Mouse (Mus musculus): ENCODE measurements at regions not wholly inside any gene's neighbourhood (a gene's known extent, or its start where the extent isn't known, plus 50 kb on each side); places are given as distances from the start of the nearest gene placed in this dataset.
"Not testable (repeated sequence)": the region's sequence is repeated elsewhere in the genome, so short reads cannot be mapped to it uniquely, and the experiment has no call there.

- not testable (repeated sequence) for H3K36me3 ChIP-seq (ENCODE audit: control insufficient read depth, insufficient read depth, low read length); H3K4me2 ChIP-seq (ENCODE audit: low read depth, severe bottlenecking); H3K27me3 ChIP-seq (ENCODE audit: control insufficient read depth, insufficient read depth, low read length); H3K4me3 ChIP-seq (ENCODE audit: low read depth, low read length); H3K9ac ChIP-seq (ENCODE audit: low read length); H3K9me3 ChIP-seq (ENCODE audit: control insufficient read depth, low read length); H3K27ac ChIP-seq (replicated peaks; ENCODE audit: low read depth, low read length); ATAC-seq (ENCODE audit: insufficient number of reproducible peaks, low FRiP score, low TSS enrichment, low read depth); DNase-seq (ENCODE audit: low spot score); H3K4me1 ChIP-seq (ENCODE audit: control insufficient read depth, insufficient read depth, low read length)
- 83% methylated on average over 2 of the region's 2 CpGs for WGBS
These were observed 211.4 kb downstream of the Akain1 start for GRCm38 (mm10) chr17:69650496-69650895.

DNA sequence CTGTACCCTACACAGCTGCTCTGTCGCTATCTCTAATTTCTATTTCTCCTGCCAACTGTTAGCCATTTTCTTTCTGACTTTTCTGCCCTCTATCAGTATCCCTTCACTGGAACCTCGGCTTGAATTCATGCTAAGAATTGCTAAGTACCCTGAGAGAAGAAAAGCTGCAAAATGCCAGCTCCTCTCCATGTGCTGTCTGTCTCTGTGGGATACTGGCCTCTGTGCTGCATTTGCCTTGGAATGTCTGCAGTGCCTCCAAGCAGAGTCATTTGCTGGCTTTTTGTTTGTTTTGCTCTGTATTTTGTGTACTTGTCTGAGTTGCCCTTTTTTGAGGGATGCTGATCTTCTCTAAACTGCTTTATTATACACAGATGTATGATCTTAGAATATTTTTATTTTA, 215.5 kb downstream of the Akain1 start:
- no peak overlapping the region for H3K4me3 ChIP-seq (ENCODE audit: low read depth, low read length)
- WGBS = 71% methylated on average over 2 of the region's 2 CpGs

DNA sequence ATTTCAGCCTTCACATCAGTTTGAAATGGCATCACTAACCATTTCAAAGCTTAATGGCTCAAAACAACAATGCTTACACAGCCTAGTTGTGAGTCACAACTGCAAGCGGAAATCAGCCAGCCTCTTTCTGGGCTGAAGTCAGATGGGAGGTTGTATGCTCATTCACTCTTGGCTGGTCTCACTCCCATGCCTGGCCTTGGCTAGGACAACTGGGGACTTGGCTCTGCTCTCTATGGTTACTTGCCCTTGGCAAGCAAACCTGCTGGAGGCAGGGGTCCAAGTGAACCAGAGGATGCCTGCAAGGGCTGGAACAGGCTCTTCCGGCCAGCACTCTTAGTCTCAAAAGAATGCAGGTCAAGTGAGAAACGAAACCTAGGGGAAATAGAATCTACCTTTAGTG, 233.4 kb downstream of the Akain1 start:
- no peak overlapping the region for H3K4me3 ChIP-seq (ENCODE audit: low read depth, low read length)
- no peaks in the 10 kb centered on the region for H3K4me1 ChIP-seq (ENCODE audit: control insufficient read depth, insufficient read depth, low read length)
- no peak overlapping the region for H3K9ac ChIP-seq (ENCODE audit: low read length)
- no peaks in the 10 kb centered on the region for H3K36me3 ChIP-seq (ENCODE audit: control insufficient read depth, insufficient read depth, low read length)
- WGBS = 84% methylated on average over 3 of the region's 3 CpGs
- H3K27ac ChIP-seq (replicated peaks; ENCODE audit: low read depth, low read length) = no peak overlapping the region
- H3K27me3 ChIP-seq (ENCODE audit: control insufficient read depth, insufficient read depth, low read length) = no peaks in the 10 kb centered on the region
- H3K9me3 ChIP-seq (ENCODE audit: control insufficient read depth, low read length) = no peaks in the 10 kb centered on the region
- no peak for DNase-seq (ENCODE audit: low spot score)
- ATAC-seq (ENCODE audit: insufficient number of reproducible peaks, low FRiP score, low TSS enrichment, low read depth) = no peak
- no peak overlapping the region for H3K4me2 ChIP-seq (ENCODE audit: low read depth, severe bottlenecking)

More for the DNA sequence above, 215.5 kb downstream of the Akain1 start:
- H3K9ac ChIP-seq (ENCODE audit: low read length) = no peak overlapping the region
- DNase-seq (ENCODE audit: low spot score) = no peak
- H3K27ac ChIP-seq (replicated peaks; ENCODE audit: low read depth, low read length) = no peak overlapping the region
- H3K4me1 ChIP-seq (ENCODE audit: control insufficient read depth, insufficient read depth, low read length) = no peaks in the 10 kb centered on the region
- ATAC-seq (ENCODE audit: insufficient number of reproducible peaks, low FRiP score, low TSS enrichment, low read depth) = no peak
- no peaks in the 10 kb centered on the region for H3K36me3 ChIP-seq (ENCODE audit: control insufficient read depth, insufficient read depth, low read length)
- H3K9me3 ChIP-seq (ENCODE audit: control insufficient read depth, low read length) = no peaks in the 10 kb centered on the region
- H3K27me3 ChIP-seq (ENCODE audit: control insufficient read depth, insufficient read depth, low read length) = no peaks in the 10 kb centered on the region
- no peak overlapping the region for H3K4me2 ChIP-seq (ENCODE audit: low read depth, severe bottlenecking)

DNA sequence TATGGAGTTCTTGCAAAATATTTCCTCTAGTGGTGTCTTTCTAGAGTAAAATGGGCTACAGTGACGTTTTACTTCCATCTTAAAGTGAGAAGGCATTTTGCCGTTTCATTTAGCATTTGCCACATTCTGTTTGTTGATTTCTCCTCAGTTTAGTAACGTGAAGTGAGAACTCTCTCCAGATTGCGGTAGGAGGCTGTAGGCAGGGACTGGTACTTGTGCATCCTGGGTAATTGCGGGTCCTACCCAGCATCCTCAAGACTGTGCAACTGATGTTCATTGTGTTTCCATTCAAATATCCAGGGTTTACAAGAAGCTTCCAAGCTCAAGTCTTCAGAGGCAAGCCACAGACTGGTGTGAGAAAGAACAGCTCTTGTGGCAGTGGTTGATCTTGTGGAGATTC, 244.0 kb downstream of the Akain1 start:
- H3K36me3 ChIP-seq (ENCODE audit: control insufficient read depth, insufficient read depth, low read length) = no peaks in the 10 kb centered on the region
- WGBS = 87% methylated on average over 5 of the region's 5 CpGs
- no peak for ATAC-seq (ENCODE audit: insufficient number of reproducible peaks, low FRiP score, low TSS enrichment, low read depth)
- no peaks in the 10 kb centered on the region for H3K4me1 ChIP-seq (ENCODE audit: control insufficient read depth, insufficient read depth, low read length)
- no peak for DNase-seq (ENCODE audit: low spot score)
- H3K27me3 ChIP-seq (ENCODE audit: control insufficient read depth, insufficient read depth, low read length) = no peaks in the 10 kb centered on the region
- H3K9me3 ChIP-seq (ENCODE audit: control insufficient read depth, low read length) = no peaks in the 10 kb centered on the region
- H3K4me3 ChIP-seq (ENCODE audit: low read depth, low read length) = no peak overlapping the region
- H3K27ac ChIP-seq (replicated peaks; ENCODE audit: low read depth, low read length) = no peak overlapping the region
- H3K9ac ChIP-seq (ENCODE audit: low read length) = no peak overlapping the region
- no peak overlapping the region for H3K4me2 ChIP-seq (ENCODE audit: low read depth, severe bottlenecking)

DNA sequence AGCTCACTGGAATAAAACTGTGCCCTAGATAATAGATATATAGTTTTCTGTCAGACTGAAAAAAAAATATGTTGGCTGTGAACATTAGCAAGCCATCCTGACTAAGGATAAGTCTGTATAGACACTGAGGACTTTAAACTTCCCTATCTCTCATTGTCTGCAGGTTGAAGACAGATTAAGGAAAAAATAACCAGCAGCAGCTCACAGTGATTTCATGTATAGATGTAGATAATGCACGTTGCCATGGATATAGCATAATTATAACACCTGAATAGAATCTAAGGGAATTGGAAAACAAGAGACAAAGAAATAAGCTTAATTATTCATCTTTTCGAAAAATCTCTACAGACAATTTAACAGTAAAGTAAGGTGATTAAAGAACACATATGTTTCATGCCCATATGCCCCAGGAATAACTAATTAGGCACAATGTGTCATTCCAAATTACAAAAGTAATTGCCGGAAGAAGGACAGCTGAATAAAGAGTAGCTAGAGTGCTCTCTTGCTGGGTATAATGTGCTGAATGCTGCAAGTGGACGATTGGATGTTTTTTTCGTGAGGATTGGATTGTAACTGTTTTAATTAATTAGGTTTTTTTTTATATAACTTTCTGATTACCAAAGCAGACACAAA, 246.6 kb downstream of the Akain1 start:
- Histone ChIP-seq H3K9me3 (ENCODE audit: control insufficient read depth, low read length) (no peaks in the 10 kb centered on the region), H3K4me1 (ENCODE audit: control insufficient read depth, insufficient read depth, low read length) (no peaks in the 10 kb centered on the region), H3K36me3 (ENCODE audit: control insufficient read depth, insufficient read depth, low read length) (no peaks in the 10 kb centered on the region), H3K4me2 (ENCODE audit: low read depth, severe bottlenecking) (no peak overlapping the region), H3K9ac (ENCODE audit: low read length) (no peak overlapping the region), H3K27me3 (ENCODE audit: control insufficient read depth, insufficient read depth, low read length) (no peaks in the 10 kb centered on the region), H3K4me3 (ENCODE audit: low read depth, low read length) (no peak overlapping the region), H3K27ac (replicated peaks; ENCODE audit: low read depth, low read length) (no peak overlapping the region)
- DNase-seq (ENCODE audit: low spot score) (no peak), ATAC-seq (ENCODE audit: insufficient number of reproducible peaks, low FRiP score, low TSS enrichment, low read depth) (no peak)
- WGBS = 81% methylated on average over 5 of the region's 5 CpGs

DNA sequence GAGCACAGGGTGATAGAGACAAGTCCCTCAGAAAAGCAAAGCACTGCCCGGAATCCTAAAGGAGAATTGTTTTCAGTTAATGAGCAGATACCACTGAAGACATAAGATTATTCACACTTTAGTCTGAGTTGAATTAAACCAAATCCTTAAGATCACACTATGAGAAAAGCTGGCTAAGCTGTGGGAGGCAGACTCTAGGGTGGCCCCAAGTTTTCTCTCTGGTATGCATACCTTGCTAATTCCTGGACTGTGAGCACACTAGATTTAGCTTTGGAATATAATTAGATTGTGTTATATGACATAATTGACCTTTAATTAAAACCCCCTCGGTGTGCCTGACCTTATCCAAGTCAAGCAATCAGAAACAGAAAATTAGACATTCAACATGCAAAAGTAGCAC, 247.3 kb downstream of the Akain1 start:
- H3K9me3 ChIP-seq (ENCODE audit: control insufficient read depth, low read length) = no peaks in the 10 kb centered on the region
- DNase-seq (ENCODE audit: low spot score) = no peak
- no peaks in the 10 kb centered on the region for H3K27me3 ChIP-seq (ENCODE audit: control insufficient read depth, insufficient read depth, low read length)
- no peak overlapping the region for H3K9ac ChIP-seq (ENCODE audit: low read length)
- no peaks in the 10 kb centered on the region for H3K4me1 ChIP-seq (ENCODE audit: control insufficient read depth, insufficient read depth, low read length)
- no peak overlapping the region for H3K4me3 ChIP-seq (ENCODE audit: low read depth, low read length)
- no peaks in the 10 kb centered on the region for H3K36me3 ChIP-seq (ENCODE audit: control insufficient read depth, insufficient read depth, low read length)
- ATAC-seq (ENCODE audit: insufficient number of reproducible peaks, low FRiP score, low TSS enrichment, low read depth) = no peak
- H3K27ac ChIP-seq (replicated peaks; ENCODE audit: low read depth, low read length) = no peak overlapping the region
- WGBS = 80% methylated on average over 2 of the region's 2 CpGs
- H3K4me2 ChIP-seq (ENCODE audit: low read depth, severe bottlenecking) = no peak overlapping the region

- Histone ChIP-seq H3K4me3 (ENCODE audit: low read depth, low read length) (no peak overlapping the region), H3K36me3 (ENCODE audit: control insufficient read depth, insufficient read depth, low read length) (no peaks in the 10 kb centered on the region), H3K9me3 (ENCODE audit: control insufficient read depth, low read length) (no peaks in the 10 kb centered on the region), H3K4me1 (ENCODE audit: control insufficient read depth, insufficient read depth, low read length) (no peaks in the 10 kb centered on the region), H3K9ac (ENCODE audit: low read length) (no peak overlapping the region), H3K27me3 (ENCODE audit: control insufficient read depth, insufficient read depth, low read length) (no peaks in the 10 kb centered on the region), H3K27ac (replicated peaks; ENCODE audit: low read depth, low read length) (no peak overlapping the region), H3K4me2 (ENCODE audit: low read depth, severe bottlenecking) (no peak overlapping the region)
- 83% methylated on average over 3 of the region's 3 CpGs for WGBS
- DNase-seq (ENCODE audit: low spot score) (no peak), ATAC-seq (ENCODE audit: insufficient number of reproducible peaks, low FRiP score, low TSS enrichment, low read depth) (no peak)
These were observed 256.2 kb downstream of the Akain1 start for GRCm38 (mm10) chr17:69695341-69695740.

DNA sequence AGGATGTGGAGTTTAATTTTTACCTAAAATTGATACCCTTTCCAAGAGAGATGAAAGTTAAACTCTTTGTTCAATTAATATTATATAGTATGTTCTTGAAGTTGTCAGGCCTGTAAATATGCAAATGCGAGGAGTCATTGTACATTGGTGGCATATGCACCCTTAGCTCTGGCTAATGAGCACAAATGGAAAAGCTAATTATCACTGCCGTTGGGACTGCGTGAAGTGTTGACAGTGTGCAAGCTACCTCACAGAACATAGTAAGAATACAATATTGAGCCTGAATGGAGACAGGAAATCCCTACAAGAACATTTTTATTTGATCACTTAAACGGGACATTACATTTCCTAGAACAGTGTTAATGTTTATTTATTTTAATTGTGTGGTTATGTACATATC, 241.5 kb upstream of the Dlgap1 start:
- ATAC-seq (ENCODE audit: insufficient number of reproducible peaks, low FRiP score, low TSS enrichment, low read depth) = no peak
- no peak for DNase-seq (ENCODE audit: low spot score)
- no peak overlapping the region for H3K27ac ChIP-seq (replicated peaks; ENCODE audit: low read depth, low read length)
- no peak overlapping the region for H3K9ac ChIP-seq (ENCODE audit: low read length)
- 83% methylated on average over 4 of the region's 4 CpGs for WGBS
- no peak overlapping the region for H3K4me2 ChIP-seq (ENCODE audit: low read depth, severe bottlenecking)
- H3K27me3 ChIP-seq (ENCODE audit: control insufficient read depth, insufficient read depth, low read length) = no peaks in the 10 kb centered on the region
- no peaks in the 10 kb centered on the region for H3K36me3 ChIP-seq (ENCODE audit: control insufficient read depth, insufficient read depth, low read length)
- no peaks in the 10 kb centered on the region for H3K4me1 ChIP-seq (ENCODE audit: control insufficient read depth, insufficient read depth, low read length)
- no peaks in the 10 kb centered on the region for H3K9me3 ChIP-seq (ENCODE audit: control insufficient read depth, low read length)
- H3K4me3 ChIP-seq (ENCODE audit: low read depth, low read length) = no peak overlapping the region

DNA sequence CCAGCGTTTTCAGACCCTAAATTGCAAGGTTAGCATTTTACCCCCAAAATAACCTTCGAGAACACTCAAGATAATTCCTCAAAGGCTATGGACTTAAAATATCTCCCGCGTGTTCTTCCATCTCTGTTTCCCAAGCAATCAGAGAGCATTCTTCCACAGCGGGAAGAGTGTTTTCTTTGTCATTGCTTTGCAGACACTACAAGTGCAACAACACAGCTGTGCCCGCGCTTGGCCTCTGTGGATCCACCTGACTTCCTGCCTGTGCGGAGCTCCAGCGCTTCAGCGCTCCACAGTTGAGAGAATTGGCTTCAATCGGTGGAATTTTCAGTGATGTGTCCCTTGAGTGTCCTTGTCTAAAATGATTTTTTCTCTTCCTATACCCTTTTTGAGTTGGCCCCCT, 235.9 kb upstream of the Dlgap1 start:
- no peaks in the 10 kb centered on the region for H3K36me3 ChIP-seq (ENCODE audit: control insufficient read depth, insufficient read depth, low read length)

More for the DNA sequence above, 235.9 kb upstream of the Dlgap1 start:
- no peaks in the 10 kb centered on the region for H3K4me1 ChIP-seq (ENCODE audit: control insufficient read depth, insufficient read depth, low read length)
- H3K4me2 ChIP-seq (ENCODE audit: low read depth, severe bottlenecking) = no peak overlapping the region
- no peak for DNase-seq (ENCODE audit: low spot score)
- no peaks in the 10 kb centered on the region for H3K27me3 ChIP-seq (ENCODE audit: control insufficient read depth, insufficient read depth, low read length)
- no peak overlapping the region for H3K4me3 ChIP-seq (ENCODE audit: low read depth, low read length)
- H3K9me3 ChIP-seq (ENCODE audit: control insufficient read depth, low read length) = no peaks in the 10 kb centered on the region
- no peak overlapping the region for H3K27ac ChIP-seq (replicated peaks; ENCODE audit: low read depth, low read length)
- H3K9ac ChIP-seq (ENCODE audit: low read length) = no peak overlapping the region
- ATAC-seq (ENCODE audit: insufficient number of reproducible peaks, low FRiP score, low TSS enrichment, low read depth) = no peak
- WGBS = 93% methylated on average over 11 of the region's 11 CpGs
